Mouse (Mus musculus) neutrophil, adult 83 days (primary cell): ENCODE measurements around the gene Nek5. TPM values are rescaled to one million over a fixed set of nuclear protein-coding genes. Genes with fewer than 3 reads are reported as not detected.

ENCODE experiments used
- total RNA-seq, 2 experiments: library from RNA; stranded (reverse); gene quantifications; one replicate each; pipeline ENCODE4 v1.2.4; 2023

The Nek5 gene
- not detected for total RNA-seq

GRCm38 (mm10) chr8:22124220-22125152, at the start of gene Nek5:
Gene Nek5 (minus strand): TSS chr8:22125053.

GRCm38 (mm10) chr8:22166080-22166603, 41.3 kb upstream of the Nek5 start, which contains the start of gene Nek3:
Gene Nek3 (minus strand): TSS chr8:22166435.

GRCm38 (mm10) chr8:22060446-22060889, 64.4 kb downstream of the Nek5 start, which contains the start of gene Alg11:
Gene Alg11 (plus strand): TSS chr8:22060721.

GRCm38 (mm10) chr8:22059821-22060445, 64.9 kb downstream of the Nek5 start, which contains the start of gene Atp7b:
Gene Atp7b (minus strand): TSS chr8:22060305.

Other genes starting within 250 kb of the Nek5 start
- not detected for gene Defb9, start 239.6 kb downstream of the Nek5 start, total RNA-seq
- not detected for gene Defb11, start 218.6 kb downstream of the Nek5 start, total RNA-seq
- not detected for gene Defb15, start 192.3 kb downstream of the Nek5 start, total RNA-seq
- gene Defb35, start 186.7 kb downstream of the Nek5 start, total RNA-seq: not detected
- gene Defb13, start 178.3 kb downstream of the Nek5 start, total RNA-seq: not detected
- gene Fam90a1a, start 166.3 kb downstream of the Nek5 start, total RNA-seq: not detected
- not detected for gene Ccdc70, start 155.3 kb downstream of the Nek5 start, total RNA-seq
- 1 to 10 TPM; 2.9 to 5.8 TPM for gene Atp7b, start 64.7 kb downstream of the Nek5 start, total RNA-seq
- 1 to 10 TPM; 6.2 to 9.9 TPM for gene Alg11, start 64.3 kb downstream of the Nek5 start, total RNA-seq
- 1 to 10 TPM; 1.0 to 1.1 TPM for gene Nek3, start 41.4 kb upstream of the Nek5 start, total RNA-seq
- 10 to 100 TPM; 20.3 to 25.3 TPM for gene Ckap2, start 60.8 kb upstream of the Nek5 start, total RNA-seq
- gene Vps36, start 67.8 kb upstream of the Nek5 start, total RNA-seq: 10 to 100 TPM; 20.2 to 23.3 TPM
- under 1 TPM; 0.46 to 0.55 TPM for gene Thsd1, start 102.3 kb upstream of the Nek5 start, total RNA-seq
- gene Tpte, start 158.4 kb upstream of the Nek5 start, total RNA-seq: not detected